Mouse (Mus musculus): ENCODE data around the gene Fancd2. TPM values are rescaled to one million over a fixed set of nuclear protein-coding genes. Genes with fewer than 3 reads are reported as not detected.

Gene Fancd2
- polyA plus RNA-seq, 1 experiment from 2014 or later, result 6.5 TPM

DNA sequence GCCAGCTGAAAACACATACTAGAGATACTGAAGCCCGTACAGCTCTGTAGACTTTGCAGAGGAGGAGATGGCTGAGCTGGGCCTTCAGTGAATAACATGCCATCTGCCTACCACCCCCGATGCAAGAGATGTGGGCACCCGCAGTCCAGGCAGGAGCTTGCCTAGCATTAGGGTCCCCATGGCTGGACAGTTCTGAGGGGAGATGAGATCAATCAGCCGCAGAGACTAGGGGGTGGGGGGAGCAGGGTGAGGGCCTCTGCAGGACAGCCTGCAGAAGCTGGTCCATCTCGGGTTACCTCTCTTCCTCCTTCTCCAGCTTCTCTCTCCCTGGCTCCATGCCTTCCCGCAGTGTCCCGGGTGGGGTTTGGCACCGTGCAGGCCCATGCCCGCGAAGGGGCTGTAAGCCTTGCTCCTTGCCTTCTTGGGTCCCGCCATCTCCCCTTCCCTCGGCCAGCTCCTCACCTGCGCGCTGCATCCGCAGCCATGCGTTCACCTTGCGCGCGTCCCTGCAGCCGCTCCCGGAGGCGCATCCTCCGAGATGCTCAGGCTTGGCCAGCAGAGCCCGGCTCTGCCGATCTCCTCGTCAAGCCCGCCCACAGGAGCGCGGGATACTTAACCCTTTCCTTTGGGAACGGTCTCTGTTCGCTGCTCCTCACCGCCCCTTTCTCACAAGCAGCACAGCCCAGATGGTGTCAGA, 29.9 kb upstream of the Fancd2 start, which contains the start of gene Prrt3:
Gene Prrt3 (minus strand): TSS at position 544 of the 697 bp plus-strand sequence.
- Histone ChIP-seq H3K9me3 (no peaks in the 10 kb centered on the region), H3K27ac (replicated peaks) (peak within 1 kb of the TSS; percentile 32; the same call in 1 of the 2 replicates), H3K4me3 (peak within 1 kb of the TSS; percentile 59), H3K36me3 (no peaks in the 10 kb centered on the region), H3K27me3 (no peaks in the 10 kb centered on the region), H3K4me1 (peaks cover 16% of the 10 kb centered on the region), H3K9ac (replicated peaks) (peak within 1 kb of the TSS; percentile 65), H3K4me2 (replicated peaks) (peak within 1 kb of the TSS; percentile 78)
- 3% methylated on average over 32 of the region's 32 CpGs for WGBS
- peak; percentile 90 for ATAC-seq (replicated peaks)

DNA sequence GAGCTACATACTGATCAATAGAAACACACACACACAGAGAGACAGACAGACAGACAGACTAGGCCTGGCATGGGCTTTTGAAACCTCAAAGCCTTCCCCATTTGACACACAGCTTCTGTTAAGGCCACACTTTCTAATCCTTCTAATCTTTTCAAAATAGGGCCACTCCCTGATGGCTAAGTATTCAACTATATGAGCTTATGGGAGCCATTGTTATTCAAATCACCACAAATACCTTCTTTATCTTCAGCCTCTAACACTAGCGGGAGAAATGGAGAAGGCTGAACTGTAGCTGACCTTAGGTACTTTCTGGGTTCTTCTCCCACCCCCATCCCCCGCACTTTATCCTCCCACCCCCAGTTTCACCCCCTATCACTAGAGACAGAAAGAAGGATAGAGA, 28.7 kb upstream of the Fancd2 start:
- H3K27me3 ChIP-seq, result no peaks in the 10 kb centered on the region
- no peak overlapping the region for H3K4me3 ChIP-seq
- H3K27ac ChIP-seq (replicated peaks), result no peak overlapping the region
- WGBS, result 39% methylated on average over 2 of the region's 2 CpGs
- H3K9ac ChIP-seq (replicated peaks), result no peak overlapping the region
- no peaks in the 10 kb centered on the region for H3K9me3 ChIP-seq
- ATAC-seq (replicated peaks), result no peak
- peaks cover 16% of the 10 kb centered on the region for H3K4me1 ChIP-seq
- no peaks in the 10 kb centered on the region for H3K36me3 ChIP-seq
- no peak overlapping the region for H3K4me2 ChIP-seq (replicated peaks)

GRCm38 (mm10) chr6:113505689-113506088, 25.8 kb upstream of the Fancd2 start:
- WGBS, result 89% methylated on average over 1 of the region's 1 CpGs
- Histone ChIP-seq H3K4me2 (replicated peaks) (no peak overlapping the region), H3K4me3 (no peak overlapping the region), H3K4me1 (peaks cover 15% of the 10 kb centered on the region), H3K9ac (replicated peaks) (no peak overlapping the region), H3K36me3 (no peaks in the 10 kb centered on the region), H3K27me3 (no peaks in the 10 kb centered on the region), H3K9me3 (no peaks in the 10 kb centered on the region), H3K27ac (replicated peaks) (no peak overlapping the region)
- ATAC-seq (replicated peaks), result no peak

DNA sequence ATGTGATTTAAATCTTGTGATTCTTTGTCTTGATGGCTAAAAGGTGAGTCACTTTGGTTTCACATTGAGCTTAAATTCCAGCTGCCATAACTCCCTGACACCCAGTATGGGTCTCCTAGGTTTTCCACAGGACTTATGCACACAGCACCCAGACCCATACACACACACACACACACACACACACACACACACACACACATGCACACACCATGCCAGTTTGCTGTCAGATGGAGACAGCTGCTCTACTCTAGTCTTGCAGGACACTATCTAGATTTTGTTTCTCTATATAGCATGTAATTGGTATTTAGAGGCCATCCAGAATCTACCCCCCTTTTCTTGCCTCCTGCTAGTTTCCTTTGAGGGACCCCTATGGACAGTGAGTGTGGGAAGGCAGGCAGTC, 24.4 kb upstream of the Fancd2 start:
- Histone ChIP-seq H3K4me2 (replicated peaks) (no peak overlapping the region), H3K27ac (replicated peaks) (no peak overlapping the region), H3K4me3 (no peak overlapping the region), H3K36me3 (peaks cover 4% of the 10 kb centered on the region; the same call in 1 of the 2 replicates), H3K27me3 (no peaks in the 10 kb centered on the region), H3K9me3 (no peaks in the 10 kb centered on the region), H3K4me1 (0 out of 2 replicates have a peak, but pooled peaks cover under 1% of the 10 kb centered on the region), H3K9ac (replicated peaks) (no peak overlapping the region)
- ATAC-seq (replicated peaks), result no peak

DNA sequence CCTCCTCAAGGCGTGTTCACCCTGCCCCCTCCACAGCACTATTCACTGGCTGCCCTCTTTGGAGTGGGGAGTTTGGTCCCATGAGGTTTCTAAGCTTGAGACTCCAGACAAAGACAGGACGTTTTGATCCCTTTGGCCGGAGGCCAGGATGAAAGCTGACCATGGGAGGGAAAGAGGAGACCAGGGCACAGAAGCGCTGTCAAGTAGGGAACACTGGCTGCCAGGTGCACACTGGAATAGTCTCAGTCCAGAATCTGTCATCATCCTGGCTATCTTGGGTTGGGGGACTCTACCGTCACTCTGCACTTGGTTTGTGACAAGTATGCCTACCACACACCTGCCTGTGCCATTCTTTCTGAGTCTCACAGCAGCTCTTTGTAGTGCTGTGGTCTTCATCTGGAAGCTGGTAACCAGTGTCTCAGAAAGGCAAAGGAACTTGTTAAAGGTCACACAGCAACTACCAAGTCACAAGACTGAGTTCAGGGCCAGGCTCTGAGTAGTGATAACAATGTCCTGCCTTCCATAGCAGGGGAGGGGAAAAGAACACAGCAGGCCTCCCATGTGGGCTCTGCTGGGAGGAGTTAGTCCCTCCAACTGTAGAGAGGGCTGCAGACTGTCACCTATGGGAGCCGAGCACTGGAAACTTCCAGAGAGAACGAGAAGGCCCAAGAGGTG, 23.1 kb upstream of the Fancd2 start:
- WGBS, result 62% methylated on average over 7 of the region's 7 CpGs
- no peak overlapping the region for H3K27ac ChIP-seq (replicated peaks)

DNA sequence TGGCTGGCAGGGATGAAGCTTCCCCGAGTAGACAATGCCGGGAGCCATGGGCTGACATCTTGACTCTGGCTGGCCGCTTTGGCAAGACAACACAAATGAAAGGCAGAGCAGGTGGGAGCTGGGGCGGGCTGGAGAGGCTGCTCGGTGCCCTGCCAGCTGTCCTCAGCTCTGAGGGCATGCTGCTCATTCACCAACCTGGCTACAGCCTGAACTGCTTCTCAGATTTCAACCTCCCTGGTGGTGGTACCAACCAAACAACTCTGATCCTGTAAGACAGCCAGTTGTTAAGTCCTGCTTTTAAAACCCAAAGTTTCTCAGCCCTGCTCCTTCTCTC, 22.6 kb upstream of the Fancd2 start:
- H3K4me2 ChIP-seq (replicated peaks), result no peak overlapping the region
- no peak overlapping the region for H3K27ac ChIP-seq (replicated peaks)
- no peaks in the 10 kb centered on the region for H3K27me3 ChIP-seq
- H3K9me3 ChIP-seq, result no peaks in the 10 kb centered on the region
- no peaks in the 10 kb centered on the region for H3K4me1 ChIP-seq
- peaks cover 18% of the 10 kb centered on the region for H3K36me3 ChIP-seq
- no peak for ATAC-seq (replicated peaks)
- H3K9ac ChIP-seq (replicated peaks), result no peak overlapping the region
- 40% methylated on average over 5 of the region's 5 CpGs for WGBS
- no peak overlapping the region for H3K4me3 ChIP-seq

More for the DNA sequence above, 23.1 kb upstream of the Fancd2 start:
- H3K4me1 ChIP-seq, result no peaks in the 10 kb centered on the region
- H3K9ac ChIP-seq (replicated peaks), result no peak overlapping the region
- H3K36me3 ChIP-seq, result peaks cover 13% of the 10 kb centered on the region; the same call in 1 of the 2 replicates
- H3K4me3 ChIP-seq, result no peak overlapping the region
- no peak overlapping the region for H3K4me2 ChIP-seq (replicated peaks)
- no peaks in the 10 kb centered on the region for H3K27me3 ChIP-seq
- no peaks in the 10 kb centered on the region for H3K9me3 ChIP-seq
- ATAC-seq (replicated peaks), result no peak

GRCm38 (mm10) chr6:113513944-113514343, 17.5 kb upstream of the Fancd2 start:
- no peak overlapping the region for H3K9ac ChIP-seq (replicated peaks)
- no peak overlapping the region for H3K4me3 ChIP-seq
- no peaks in the 10 kb centered on the region for H3K4me1 ChIP-seq
- no peak overlapping the region for H3K4me2 ChIP-seq (replicated peaks)
- no peaks in the 10 kb centered on the region for H3K9me3 ChIP-seq
- no peak for ATAC-seq (replicated peaks)
- H3K36me3 ChIP-seq, result peaks cover 67% of the 10 kb centered on the region
- no peaks in the 10 kb centered on the region for H3K27me3 ChIP-seq
- H3K27ac ChIP-seq (replicated peaks), result no peak overlapping the region
- 90% methylated on average over 6 of the region's 6 CpGs for WGBS

- WGBS, result 99% methylated on average over 3 of the region's 3 CpGs
- no peaks in the 10 kb centered on the region for H3K27me3 ChIP-seq
- no peak for ATAC-seq (replicated peaks)
These were observed 16.9 kb upstream of the Fancd2 start for GRCm38 (mm10) chr6:113514600-113514999.

DNA sequence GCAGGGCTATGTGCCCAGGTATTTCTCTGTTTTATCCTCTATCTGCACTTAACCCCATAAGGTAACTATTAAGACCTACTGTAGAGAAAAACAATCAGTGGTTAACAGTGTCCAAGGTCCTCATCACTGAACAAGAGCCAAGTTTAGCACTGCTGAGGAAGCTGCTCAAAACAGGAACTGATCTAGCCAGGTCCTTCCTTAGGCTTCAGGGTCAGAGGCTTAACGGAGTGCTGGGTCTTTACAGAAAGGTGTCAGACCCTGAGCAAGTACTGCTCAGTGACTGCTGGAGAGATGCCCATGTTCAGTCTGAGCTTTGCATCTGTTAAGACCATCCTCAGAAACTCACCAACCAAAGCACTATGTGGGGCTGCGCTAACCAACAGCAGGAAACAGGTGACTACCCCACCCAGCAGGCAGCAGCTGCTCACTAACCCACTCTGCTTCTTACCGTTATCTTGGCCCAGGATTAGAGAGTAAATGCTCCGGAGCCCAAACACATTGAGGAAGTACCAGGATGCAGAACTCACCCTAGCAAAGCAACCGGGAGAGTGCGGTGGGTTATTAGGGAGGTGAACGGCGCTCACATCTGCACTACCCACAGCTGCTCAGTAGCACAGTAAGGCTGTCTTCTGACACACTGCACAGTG, 13.9 kb upstream of the Fancd2 start:
- no peak for ATAC-seq (replicated peaks)
- no peaks in the 10 kb centered on the region for H3K4me1 ChIP-seq
- H3K4me3 ChIP-seq, result no peak overlapping the region
- H3K9me3 ChIP-seq, result no peaks in the 10 kb centered on the region
- WGBS, result 92% methylated on average over 8 of the region's 8 CpGs
- no peak overlapping the region for H3K4me2 ChIP-seq (replicated peaks)
- no peak overlapping the region for H3K27ac ChIP-seq (replicated peaks)
- peaks cover 95% of the 10 kb centered on the region for H3K36me3 ChIP-seq
- no peak overlapping the region for H3K9ac ChIP-seq (replicated peaks)
- no peaks in the 10 kb centered on the region for H3K27me3 ChIP-seq

More at GRCm38 (mm10) chr6:113514600-113514999, 16.9 kb upstream of the Fancd2 start:
- H3K9ac ChIP-seq (replicated peaks), result no peak overlapping the region
- no peaks in the 10 kb centered on the region for H3K9me3 ChIP-seq
- H3K4me1 ChIP-seq, result no peaks in the 10 kb centered on the region
- H3K27ac ChIP-seq (replicated peaks), result no peak overlapping the region
- H3K36me3 ChIP-seq, result peaks cover 74% of the 10 kb centered on the region
- no peak overlapping the region for H3K4me2 ChIP-seq (replicated peaks)
- H3K4me3 ChIP-seq, result no peak overlapping the region

GRCm38 (mm10) chr6:113522310-113522709, 9.2 kb upstream of the Fancd2 start:
- Histone ChIP-seq H3K9me3 (no peaks in the 10 kb centered on the region), H3K4me3 (no peak overlapping the region), H3K4me1 (no peaks in the 10 kb centered on the region), H3K27ac (replicated peaks) (no peak overlapping the region), H3K27me3 (no peaks in the 10 kb centered on the region), H3K4me2 (replicated peaks) (no peak overlapping the region), H3K9ac (replicated peaks) (no peak overlapping the region), H3K36me3 (peaks cover 56% of the 10 kb centered on the region)
- WGBS, result 74% methylated on average over 1 of the region's 1 CpGs
- ATAC-seq (replicated peaks), result no peak

DNA sequence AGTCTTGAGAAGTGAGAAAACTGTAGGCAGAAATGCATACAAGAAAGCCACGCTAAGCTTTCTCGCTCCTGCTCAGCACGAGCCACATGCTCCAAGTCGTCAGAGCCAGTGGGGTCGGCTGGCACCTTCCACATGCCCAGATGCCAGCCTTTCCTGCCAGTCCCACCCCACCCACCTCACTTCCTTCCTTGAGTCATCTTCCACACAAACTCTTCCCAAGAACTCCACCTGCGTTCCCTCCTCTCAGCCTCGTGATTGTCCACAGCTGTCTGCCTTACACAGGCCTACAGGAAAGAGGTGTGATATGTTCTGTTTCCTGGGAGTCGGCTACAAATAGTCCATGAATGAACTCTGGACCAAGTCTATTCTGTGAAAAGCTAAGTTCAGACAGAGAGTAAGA, 8.1 kb upstream of the Fancd2 start:
- no peak overlapping the region for H3K27ac ChIP-seq (replicated peaks)
- H3K4me3 ChIP-seq, result no peak overlapping the region
- no peaks in the 10 kb centered on the region for H3K27me3 ChIP-seq
- no peak overlapping the region for H3K9ac ChIP-seq (replicated peaks)
- H3K9me3 ChIP-seq, result no peaks in the 10 kb centered on the region
- H3K4me1 ChIP-seq, result no peaks in the 10 kb centered on the region
- H3K4me2 ChIP-seq (replicated peaks), result no peak overlapping the region
- whole genome bisulfite sequencing, result 91% methylated on average over 8 of the region's 8 CpGs
- no peak for ATAC-seq (replicated peaks)
- H3K36me3 ChIP-seq, result peaks cover 46% of the 10 kb centered on the region

DNA sequence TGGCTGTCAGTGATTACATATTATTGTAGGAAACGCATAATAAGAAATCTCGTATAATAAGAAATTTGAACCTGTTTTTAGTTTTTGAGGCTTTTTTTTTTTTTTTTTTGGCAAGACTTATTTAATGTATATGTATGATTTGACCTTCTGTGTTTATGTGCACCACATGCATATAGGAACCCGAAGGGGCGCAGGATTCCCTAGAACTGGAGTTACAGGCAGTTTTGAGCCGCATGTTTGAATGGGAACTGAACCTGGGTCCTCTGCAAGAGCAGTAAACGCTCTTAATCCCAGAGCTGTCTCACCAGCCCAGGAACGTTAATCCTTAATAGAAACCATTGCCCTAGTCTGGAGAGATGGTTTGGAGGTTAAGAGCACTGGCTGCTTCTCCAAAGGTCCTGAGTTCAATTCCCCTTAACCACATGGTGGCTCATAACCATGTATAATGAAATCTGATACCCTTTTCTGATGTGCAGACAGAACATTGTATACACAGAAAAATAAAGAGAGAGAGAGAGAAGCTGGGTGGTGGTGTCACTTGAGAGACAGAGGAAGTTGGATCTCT, 440 bp downstream of the Fancd2 start:
- Histone ChIP-seq H3K27ac (replicated peaks) (no peak overlapping the region), H3K4me3 (peak overlapping the region; percentile 54), H3K9ac (replicated peaks) (peak overlapping the region; percentile 75), H3K4me2 (replicated peaks) (peak overlapping the region; percentile 59), H3K36me3 (no peaks in the 10 kb centered on the region), H3K9me3 (no peaks in the 10 kb centered on the region), H3K4me1 (peaks cover 28% of the 10 kb centered on the region), H3K27me3 (no peaks in the 10 kb centered on the region)
- WGBS, result 6% methylated on average over 7 of the region's 7 CpGs
- no peak for ATAC-seq (replicated peaks)

Data from forebrain, embryonic 15.5 days (tissue).